Mouse (Mus musculus) CD8-positive naive resting alpha-beta T cell, adult 2 months (primary cell): ENCODE results near the gene Ppl.

Experiments
- DNase-seq, 2 experiments: peaks; one replicate each; pipeline ENCODE4 v3.0.0; 2022; ENCODE audit warnings: low read depth in 2 of 2, low spot score in 2 of 2

The Ppl gene

GRCm38 (mm10) chr16:5132401-5132801, at the start of gene Ppl:
TSS of gene Ppl (minus strand) at chr16:5132421.
- no peak for DNase-seq

GRCm38 (mm10) chr16:5172636-5173035, 40.4 kb upstream of the Ppl start:
- DNase-seq, result no peak

GRCm38 (mm10) chr16:5168829-5169228, 36.6 kb upstream of the Ppl start:
- DNase-seq, result no peak

- no peak for DNase-seq
Observed at GRCm38 (mm10) chr16:5168038-5168437, 35.8 kb upstream of the Ppl start.

GRCm38 (mm10) chr16:5164327-5164726, 32.1 kb upstream of the Ppl start:
- no peak for DNase-seq

GRCm38 (mm10) chr16:5159248-5159647, 27.0 kb upstream of the Ppl start:
- DNase-seq, result no peak

- DNase-seq, result no peak
Observed at GRCm38 (mm10) chr16:5157113-5157512, 24.9 kb upstream of the Ppl start.

- no peak for DNase-seq
Observed at GRCm38 (mm10) chr16:5156495-5156894, 24.3 kb upstream of the Ppl start.

GRCm38 (mm10) chr16:5155014-5155413, 22.8 kb upstream of the Ppl start:
- DNase-seq, result no peak

GRCm38 (mm10) chr16:5153299-5154026, 21.2 kb upstream of the Ppl start:
- no peak for DNase-seq

GRCm38 (mm10) chr16:5150544-5150943, 18.3 kb upstream of the Ppl start:
- DNase-seq, result no peak

GRCm38 (mm10) chr16:5147037-5147385, 14.8 kb upstream of the Ppl start, which contains the start of gene Sec14l5:
TSS of gene Sec14l5 (plus strand) at chr16:5147109.
- DNase-seq, result no peak

- no peak for DNase-seq
Observed at GRCm38 (mm10) chr16:5146367-5147036, 14.3 kb upstream of the Ppl start.

- peak; percentile 25 to 63 for DNase-seq
Observed at GRCm38 (mm10) chr16:5145570-5145969, 13.3 kb upstream of the Ppl start.

GRCm38 (mm10) chr16:5139741-5140140, 7.5 kb upstream of the Ppl start:
- DNase-seq, result no peak

GRCm38 (mm10) chr16:5137006-5137540, 4.9 kb upstream of the Ppl start:
- DNase-seq, result no peak

- no peak for DNase-seq
Observed at GRCm38 (mm10) chr16:5136505-5136904, 4.3 kb upstream of the Ppl start.

- DNase-seq, result no peak
Observed at GRCm38 (mm10) chr16:5135551-5136261, 3.5 kb upstream of the Ppl start.

GRCm38 (mm10) chr16:5134623-5135330, 2.6 kb upstream of the Ppl start:
- no peak for DNase-seq

- no peak for DNase-seq
Observed at GRCm38 (mm10) chr16:5131251-5131922, 834 bp downstream of the Ppl start.

GRCm38 (mm10) chr16:5130766-5131165, 1.5 kb downstream of the Ppl start:
- no peak for DNase-seq
